Mouse (Mus musculus): ENCODE measurements around the gene Plekhm2. TPM values are rescaled to one million over a fixed set of nuclear protein-coding genes. Genes with fewer than 3 reads are reported as not detected.
A peak's percentile ranks its signal among the peaks of the same experiment; 100 is the strongest.

Plekhm2 gene
- polyA plus RNA-seq, 1 experiment from 2014 or later: 4.9 TPM

GRCm38 (mm10) chr4:141596700-141597328 is 67.9 kb downstream of the Plekhm2 start:
- 87% methylated on average over 8 of the region's 8 CpGs for WGBS
- Histone ChIP-seq H3K36me3 (replicated peaks) (peaks cover 42% of the 10 kb centered on the region), H3K4me3 (no peak overlapping the region), H3K27ac (replicated peaks) (peak overlapping the region; percentile 19; the same call in 1 of the 2 replicates), H3K9me3 (no peaks in the 10 kb centered on the region), H3K4me1 (peaks cover 50% of the 10 kb centered on the region), H3K27me3 (replicated peaks; ENCODE audit: low read depth, poor library complexity, severe bottlenecking) (peaks cover 28% of the 10 kb centered on the region)
- DNase-seq (ENCODE audit: low spot score): no peak

GRCm38 (mm10) chr4:141595605-141596268 is 69.0 kb downstream of the Plekhm2 start:
- Histone ChIP-seq H3K9me3 (no peaks in the 10 kb centered on the region), H3K27me3 (replicated peaks; ENCODE audit: low read depth, poor library complexity, severe bottlenecking) (peaks cover 18% of the 10 kb centered on the region), H3K4me1 (peaks cover 42% of the 10 kb centered on the region), H3K27ac (replicated peaks) (no peak overlapping the region), H3K36me3 (replicated peaks) (peaks cover 53% of the 10 kb centered on the region), H3K4me3 (no peak overlapping the region)
- no peak for DNase-seq (ENCODE audit: low spot score)
- 84% methylated on average over 9 of the region's 9 CpGs for WGBS

- peaks cover 57% of the 10 kb centered on the region for H3K36me3 ChIP-seq (replicated peaks)
- 95% methylated on average over 11 of the region's 11 CpGs for WGBS
- no peak for DNase-seq (ENCODE audit: low spot score)
- H3K4me1 ChIP-seq: peaks cover 36% of the 10 kb centered on the region
- H3K27ac ChIP-seq (replicated peaks): no peak overlapping the region
- H3K4me3 ChIP-seq: no peak overlapping the region
- no peaks in the 10 kb centered on the region for H3K9me3 ChIP-seq
- peaks cover 12% of the 10 kb centered on the region for H3K27me3 ChIP-seq (replicated peaks; ENCODE audit: low read depth, poor library complexity, severe bottlenecking)
Observed at GRCm38 (mm10) chr4:141595138-141595537, 69.6 kb downstream of the Plekhm2 start.

- 24% methylated on average over 3 of the region's 3 CpGs for WGBS
- no peaks in the 10 kb centered on the region for H3K9me3 ChIP-seq
- H3K4me1 ChIP-seq: 0 out of 2 replicates have a peak, but pooled peaks cover 3% of the 10 kb centered on the region
- no peak overlapping the region for H3K4me3 ChIP-seq
- no peak overlapping the region for H3K27ac ChIP-seq (replicated peaks)
- peaks cover 87% of the 10 kb centered on the region for H3K36me3 ChIP-seq (replicated peaks)
- H3K27me3 ChIP-seq (replicated peaks; ENCODE audit: low read depth, poor library complexity, severe bottlenecking): no peaks in the 10 kb centered on the region
- DNase-seq (ENCODE audit: low spot score): peak; percentile 50
Observed at GRCm38 (mm10) chr4:141591547-141591946, 73.2 kb downstream of the Plekhm2 start.

- DNase-seq (ENCODE audit: low spot score): no peak
- 93% methylated on average over 8 of the region's 8 CpGs for WGBS
- H3K27me3 ChIP-seq (replicated peaks; ENCODE audit: low read depth, poor library complexity, severe bottlenecking): no peaks in the 10 kb centered on the region
- peaks cover 95% of the 10 kb centered on the region for H3K36me3 ChIP-seq (replicated peaks)
- H3K9me3 ChIP-seq: no peaks in the 10 kb centered on the region
- no peak overlapping the region for H3K4me3 ChIP-seq
- no peaks in the 10 kb centered on the region for H3K4me1 ChIP-seq
- no peak overlapping the region for H3K27ac ChIP-seq (replicated peaks)
Observed at GRCm38 (mm10) chr4:141583919-141584318, 80.8 kb downstream of the Plekhm2 start.

- 92% methylated on average over 13 of the region's 13 CpGs for whole genome bisulfite sequencing
- Histone ChIP-seq H3K27ac (replicated peaks) (no peak overlapping the region), H3K9me3 (no peaks in the 10 kb centered on the region), H3K27me3 (replicated peaks; ENCODE audit: low read depth, poor library complexity, severe bottlenecking) (no peaks in the 10 kb centered on the region), H3K4me3 (no peak overlapping the region), H3K4me1 (no peaks in the 10 kb centered on the region), H3K36me3 (replicated peaks) (peaks cover 96% of the 10 kb centered on the region)
- no peak for DNase-seq (ENCODE audit: low spot score)
Observed at GRCm38 (mm10) chr4:141581051-141581450, 83.6 kb downstream of the Plekhm2 start.

GRCm38 (mm10) chr4:141578833-141579232 is 85.9 kb downstream of the Plekhm2 start:
- 93% methylated on average over 3 of the region's 3 CpGs for WGBS

GRCm38 (mm10) chr4:141576877-141577276 is 87.8 kb downstream of the Plekhm2 start:
- DNase-seq (ENCODE audit: low spot score): peak; percentile 32
- WGBS: 95% methylated on average over 7 of the region's 7 CpGs
- no peak overlapping the region for H3K27ac ChIP-seq (replicated peaks)
- H3K4me1 ChIP-seq: peaks cover 14% of the 10 kb centered on the region; the same call in 1 of the 2 replicates
- H3K36me3 ChIP-seq (replicated peaks): peaks cover 56% of the 10 kb centered on the region
- no peak overlapping the region for H3K4me3 ChIP-seq
- no peaks in the 10 kb centered on the region; the same call in 1 of the 2 replicates for H3K27me3 ChIP-seq (replicated peaks; ENCODE audit: low read depth, poor library complexity, severe bottlenecking)
- H3K9me3 ChIP-seq: no peaks in the 10 kb centered on the region

More at GRCm38 (mm10) chr4:141578833-141579232, 85.9 kb downstream of the Plekhm2 start:
- Histone ChIP-seq H3K4me3 (no peak overlapping the region), H3K27me3 (replicated peaks; ENCODE audit: low read depth, poor library complexity, severe bottlenecking) (no peaks in the 10 kb centered on the region; the same call in 1 of the 2 replicates), H3K27ac (replicated peaks) (no peak overlapping the region), H3K36me3 (replicated peaks) (peaks cover 76% of the 10 kb centered on the region), H3K4me1 (0 out of 2 replicates have a peak, but pooled peaks cover 7% of the 10 kb centered on the region), H3K9me3 (no peaks in the 10 kb centered on the region)
- no peak for DNase-seq (ENCODE audit: low spot score)

- Histone ChIP-seq H3K4me1 (peaks cover 15% of the 10 kb centered on the region; the same call in 1 of the 2 replicates), H3K9me3 (no peaks in the 10 kb centered on the region), H3K27me3 (replicated peaks; ENCODE audit: low read depth, poor library complexity, severe bottlenecking) (no peaks in the 10 kb centered on the region; the same call in 1 of the 2 replicates), H3K4me3 (no peak overlapping the region), H3K36me3 (replicated peaks) (peaks cover 53% of the 10 kb centered on the region), H3K27ac (replicated peaks) (no peak overlapping the region)
- no peak for DNase-seq (ENCODE audit: low spot score)
- 82% methylated on average over 11 of the region's 11 CpGs for WGBS
Observed at GRCm38 (mm10) chr4:141576404-141576803, 88.3 kb downstream of the Plekhm2 start.

Other genes with a start within 250 kb of the Plekhm2 start
- gene Clcnkb, start 248.9 kb downstream of the Plekhm2 start, polyA plus RNA-seq (2016; fragmentation: Nextera tagmentation; extraction: Ambion mirVana): 0.15 TPM in 1 of 2 replicates, not detected in the other
- gene Hspb7, start 244.1 kb downstream of the Plekhm2 start, polyA plus RNA-seq (2016; fragmentation: Nextera tagmentation; extraction: Ambion mirVana): 0.15 TPM in 1 of 2 replicates, not detected in the other
- gene Srarp, start 228.8 kb downstream of the Plekhm2 start, polyA plus RNA-seq (2016; fragmentation: Nextera tagmentation; extraction: Ambion mirVana): not detected in 2 replicates
- gene Zbtb17, start 220.2 kb downstream of the Plekhm2 start, polyA plus RNA-seq (2016; fragmentation: Nextera tagmentation; extraction: Ambion mirVana): 59.6 and 62.3 TPM in 2 replicates
- 9.6 and 12.1 TPM in 2 replicates for gene Spen, start 126.3 kb downstream of the Plekhm2 start, polyA plus RNA-seq (2016; fragmentation: Nextera tagmentation; extraction: Ambion mirVana)
- 56.3 and 68.1 TPM in 2 replicates for gene Fblim1, start 58.8 kb downstream of the Plekhm2 start, polyA plus RNA-seq (2016; fragmentation: Nextera tagmentation; extraction: Ambion mirVana)
- gene Tmem82, start 46.3 kb downstream of the Plekhm2 start, polyA plus RNA-seq (2016; fragmentation: Nextera tagmentation; extraction: Ambion mirVana): 1.5 and 2.1 TPM in 2 replicates
- 0.09 TPM in 1 of 2 replicates, not detected in the other for gene Slc25a34, start 41.1 kb downstream of the Plekhm2 start, polyA plus RNA-seq (2016; fragmentation: Nextera tagmentation; extraction: Ambion mirVana)
- 1.1 and 2.3 TPM in 2 replicates for gene Rsc1a1, start 20.7 kb upstream of the Plekhm2 start, polyA plus RNA-seq (2016; fragmentation: Nextera tagmentation; extraction: Ambion mirVana)
- 28.1 and 31.8 TPM in 2 replicates for gene Ddi2, start 58.5 kb upstream of the Plekhm2 start, polyA plus RNA-seq (2016; fragmentation: Nextera tagmentation; extraction: Ambion mirVana)
- gene Agmat, start 81.8 kb upstream of the Plekhm2 start, polyA plus RNA-seq (2016; fragmentation: Nextera tagmentation; extraction: Ambion mirVana): not detected in 2 replicates
- gene Dnajc16, start 126.0 kb upstream of the Plekhm2 start, polyA plus RNA-seq (2016; fragmentation: Nextera tagmentation; extraction: Ambion mirVana): 4.0 and 4.8 TPM in 2 replicates
- gene Casp9, start 128.7 kb upstream of the Plekhm2 start, polyA plus RNA-seq (2016; fragmentation: Nextera tagmentation; extraction: Ambion mirVana): 21.2 and 23.1 TPM in 2 replicates
- not detected in 2 replicates for gene Cela2a, start 161.3 kb upstream of the Plekhm2 start, polyA plus RNA-seq (2016; fragmentation: Nextera tagmentation; extraction: Ambion mirVana)
- not detected in 2 replicates for gene Ctrc, start 181.5 kb upstream of the Plekhm2 start, polyA plus RNA-seq (2016; fragmentation: Nextera tagmentation; extraction: Ambion mirVana)
- gene Efhd2, start 210.0 kb upstream of the Plekhm2 start, polyA plus RNA-seq (2016; fragmentation: Nextera tagmentation; extraction: Ambion mirVana): 40.7 and 41.8 TPM in 2 replicates

All from embryonic facial prominence, embryonic 10.5 days (tissue).